Mouse (Mus musculus): ENCODE measurements around the gene Skil. TPM values are rescaled to one million over a fixed set of nuclear protein-coding genes. Genes with fewer than 3 reads are reported as not detected.

Skil gene
- polyA plus RNA-seq, 1 experiment: 24.5 TPM

- no peak for DNase-seq (ENCODE audit: low read depth)
Observed at GRCm38 (mm10) chr3:31100026-31100425, 5.2 kb downstream of the Skil start.

GRCm38 (mm10) chr3:31100802-31101201, 5.9 kb downstream of the Skil start:
- TF ChIP-seq POLR2A (IDR thresholded peaks at IDR 0.05; ENCODE audit: borderline replicate concordance, extremely low read depth, insufficient read depth, insufficient read length, poor library complexity, severe bottlenecking) (no peak), CTCF (IDR thresholded peaks at IDR 0.05; ENCODE audit: borderline replicate concordance, extremely low read depth, insufficient read depth, insufficient read length) (no peak)
- DNase-seq (ENCODE audit: low read depth): no peak

More at GRCm38 (mm10) chr3:31100026-31100425, 5.2 kb downstream of the Skil start:
- TF ChIP-seq POLR2A (IDR thresholded peaks at IDR 0.05; ENCODE audit: borderline replicate concordance, extremely low read depth, insufficient read depth, insufficient read length, poor library complexity, severe bottlenecking) (no peak), CTCF (IDR thresholded peaks at IDR 0.05; ENCODE audit: borderline replicate concordance, extremely low read depth, insufficient read depth, insufficient read length) (no peak)

GRCm38 (mm10) chr3:31104936-31105335, 10.1 kb downstream of the Skil start:
- TF ChIP-seq CTCF (IDR thresholded peaks at IDR 0.05; ENCODE audit: borderline replicate concordance, extremely low read depth, insufficient read depth, insufficient read length) (no peak), POLR2A (IDR thresholded peaks at IDR 0.05; ENCODE audit: borderline replicate concordance, extremely low read depth, insufficient read depth, insufficient read length, poor library complexity, severe bottlenecking) (no peak)
- no peak for DNase-seq (ENCODE audit: low read depth)

GRCm38 (mm10) chr3:31106597-31106996, 11.7 kb downstream of the Skil start:
- no peak for TF ChIP-seq CTCF (IDR thresholded peaks at IDR 0.05; ENCODE audit: borderline replicate concordance, extremely low read depth, insufficient read depth, insufficient read length)
- TF ChIP-seq POLR2A (IDR thresholded peaks at IDR 0.05; ENCODE audit: borderline replicate concordance, extremely low read depth, insufficient read depth, insufficient read length, poor library complexity, severe bottlenecking): no peak

GRCm38 (mm10) chr3:31107674-31108073, 12.8 kb downstream of the Skil start:
- TF ChIP-seq POLR2A (IDR thresholded peaks at IDR 0.05; ENCODE audit: borderline replicate concordance, extremely low read depth, insufficient read depth, insufficient read length, poor library complexity, severe bottlenecking) (no peak), CTCF (IDR thresholded peaks at IDR 0.05; ENCODE audit: borderline replicate concordance, extremely low read depth, insufficient read depth, insufficient read length) (no peak)

More at GRCm38 (mm10) chr3:31106597-31106996, 11.7 kb downstream of the Skil start:
- DNase-seq (ENCODE audit: low read depth): no peak

GRCm38 (mm10) chr3:31109108-31109507, 14.2 kb downstream of the Skil start:
- peak; percentile 60 for DNase-seq (ENCODE audit: low read depth)

More at GRCm38 (mm10) chr3:31107674-31108073, 12.8 kb downstream of the Skil start:
- no peak for DNase-seq (ENCODE audit: low read depth)

GRCm38 (mm10) chr3:31123098-31123497, 28.2 kb downstream of the Skil start:
- DNase-seq (ENCODE audit: low read depth): no peak
- TF ChIP-seq CTCF (IDR thresholded peaks at IDR 0.05; ENCODE audit: borderline replicate concordance, extremely low read depth, insufficient read depth, insufficient read length) (no peak), POLR2A (IDR thresholded peaks at IDR 0.05; ENCODE audit: borderline replicate concordance, extremely low read depth, insufficient read depth, insufficient read length, poor library complexity, severe bottlenecking) (no peak)

More at GRCm38 (mm10) chr3:31109108-31109507, 14.2 kb downstream of the Skil start:
- TF ChIP-seq CTCF (IDR thresholded peaks at IDR 0.05; ENCODE audit: borderline replicate concordance, extremely low read depth, insufficient read depth, insufficient read length): no peak
- TF ChIP-seq POLR2A (IDR thresholded peaks at IDR 0.05; ENCODE audit: borderline replicate concordance, extremely low read depth, insufficient read depth, insufficient read length, poor library complexity, severe bottlenecking): no peak

- TF ChIP-seq CTCF (IDR thresholded peaks at IDR 0.05; ENCODE audit: borderline replicate concordance, extremely low read depth, insufficient read depth, insufficient read length) (no peak), POLR2A (IDR thresholded peaks at IDR 0.05; ENCODE audit: borderline replicate concordance, extremely low read depth, insufficient read depth, insufficient read length, poor library complexity, severe bottlenecking) (no peak)
Observed at GRCm38 (mm10) chr3:31126303-31126702, 31.4 kb downstream of the Skil start.

GRCm38 (mm10) chr3:31126848-31127247, 32.0 kb downstream of the Skil start:
- no peak for DNase-seq (ENCODE audit: low read depth)
- no peak for TF ChIP-seq POLR2A (IDR thresholded peaks at IDR 0.05; ENCODE audit: borderline replicate concordance, extremely low read depth, insufficient read depth, insufficient read length, poor library complexity, severe bottlenecking)
- TF ChIP-seq CTCF (IDR thresholded peaks at IDR 0.05; ENCODE audit: borderline replicate concordance, extremely low read depth, insufficient read depth, insufficient read length): no peak

More at GRCm38 (mm10) chr3:31126303-31126702, 31.4 kb downstream of the Skil start:
- DNase-seq (ENCODE audit: low read depth): no peak

GRCm38 (mm10) chr3:31129766-31130165, 34.9 kb downstream of the Skil start:
- no peak for DNase-seq (ENCODE audit: low read depth)
- no peak for TF ChIP-seq CTCF (IDR thresholded peaks at IDR 0.05; ENCODE audit: borderline replicate concordance, extremely low read depth, insufficient read depth, insufficient read length)
- TF ChIP-seq POLR2A (IDR thresholded peaks at IDR 0.05; ENCODE audit: borderline replicate concordance, extremely low read depth, insufficient read depth, insufficient read length, poor library complexity, severe bottlenecking): no peak

GRCm38 (mm10) chr3:31133664-31134063, 38.8 kb downstream of the Skil start:
- DNase-seq (ENCODE audit: low read depth): no peak
- TF ChIP-seq CTCF (IDR thresholded peaks at IDR 0.05; ENCODE audit: borderline replicate concordance, extremely low read depth, insufficient read depth, insufficient read length) (no peak), POLR2A (IDR thresholded peaks at IDR 0.05; ENCODE audit: borderline replicate concordance, extremely low read depth, insufficient read depth, insufficient read length, poor library complexity, severe bottlenecking) (no peak)

- no peak for DNase-seq (ENCODE audit: low read depth)
- no peak for TF ChIP-seq CTCF (IDR thresholded peaks at IDR 0.05; ENCODE audit: borderline replicate concordance, extremely low read depth, insufficient read depth, insufficient read length)
Observed at GRCm38 (mm10) chr3:31134246-31134645, 39.4 kb downstream of the Skil start.
